Mouse (Mus musculus) forebrain, embryonic 16.5 days (tissue): ENCODE measurements around the gene Garnl3. TPM values are rescaled to one million over a fixed set of nuclear protein-coding genes. Genes with fewer than 3 reads are reported as not detected.

Experiments
- ATAC-seq: fragments of 200-750 bp; cut with Nextera tagmentation; 2 replicates; pipeline ENCODE4 v1.8.0; 2017; ENCODE audit warnings: mild to moderate bottlenecking, moderate library complexity
- H3K27ac ChIP-seq: fragments of 300-500 bp; sonication (generic); 2 replicates; pipeline ENCODE4 v1.5.1; 2014; ENCODE audit warnings: low read length, control low read depth
- H3K27me3 ChIP-seq: fragments of 300-500 bp; sonication (generic); replicated peaks from 2 replicates; pipeline ENCODE4 v1.6.1; 2014; ENCODE audit warnings: low read length; ENCODE audit not compliant: control insufficient read depth, insufficient read depth
- H3K36me3 ChIP-seq: fragments of 300-500 bp; sonication (generic); 2 replicates; pipeline ENCODE4 v1.6.1; 2014; ENCODE audit not compliant: control insufficient read depth, insufficient read depth
- H3K4me1 ChIP-seq: fragments of 300-500 bp; sonication (generic); replicated peaks from 2 replicates; pipeline ENCODE4 v1.6.1; 2014; ENCODE audit warnings: low read length; ENCODE audit not compliant: control insufficient read depth, insufficient read depth
- H3K4me2 ChIP-seq: fragments of 300-500 bp; sonication (generic); 2 replicates; pipeline ENCODE4 v1.6.1; 2014; ENCODE audit warnings: mild to moderate bottlenecking, low read length, control low read depth
- H3K4me3 ChIP-seq: fragments of 300-500 bp; sonication (generic); replicated peaks from 2 replicates; pipeline ENCODE4 v1.5.1; 2014; ENCODE audit warnings: mild to moderate bottlenecking, low read length, control low read depth
- H3K9ac ChIP-seq: fragments of 300-500 bp; sonication (generic); replicated peaks from 2 replicates; pipeline ENCODE4 v1.6.1; 2014; ENCODE audit warnings: low read depth, low read length, control low read depth
- H3K9me3 ChIP-seq: fragments of 300-500 bp; sonication (generic); 2 replicates; pipeline ENCODE4 v1.6.1; 2016; ENCODE audit warnings: low read length; ENCODE audit not compliant: control insufficient read depth
- WGBS: fragments of 180-500 bp; shearing (Covaris S2); extraction: QIAGEN DNeasy Blood & Tissue Kit; methylation state at CpG from one replicate; pipeline ENCODE4 v1.1.7; 2014; 5-methylcytosine and 5-hydroxymethylcytosine counted together
- polyA plus RNA-seq: library from polyadenylated mRNA; unstranded; fragments of >200 nt; fragmentation: Nextera tagmentation; extraction: Ambion mirVana; gene quantifications from 2 replicates; pipeline ENCODE4 v1.2.1, GENCODE M21; 2015

Garnl3 gene
- polyA plus RNA-seq, 1 experiment from 2014 or later = 34.5 TPM

GRCm38 (mm10) chr2:33077252-33077651 is 54.2 kb downstream of the Garnl3 start:
- ATAC-seq = no peak
- Histone ChIP-seq H3K36me3 (no peaks in the 10 kb centered on the region), H3K4me1 (no peaks in the 10 kb centered on the region), H3K27ac (no peak overlapping the region), H3K4me2 (no peak overlapping the region), H3K9ac (no peak overlapping the region), H3K27me3 (no peaks in the 10 kb centered on the region), H3K4me3 (no peak overlapping the region), H3K9me3 (no peaks in the 10 kb centered on the region)
- WGBS = 34% methylated on average over 3 of the region's 3 CpGs

- no peaks in the 10 kb centered on the region for H3K4me1 ChIP-seq
- H3K9ac ChIP-seq = no peak overlapping the region
- H3K27me3 ChIP-seq = no peaks in the 10 kb centered on the region
- H3K4me3 ChIP-seq = no peak overlapping the region
- WGBS = 58% methylated on average over 2 of the region's 2 CpGs
- H3K4me2 ChIP-seq = no peak overlapping the region
- no peak for ATAC-seq
- H3K9me3 ChIP-seq = no peaks in the 10 kb centered on the region
- H3K27ac ChIP-seq = no peak overlapping the region
- H3K36me3 ChIP-seq = no peaks in the 10 kb centered on the region
Measured at GRCm38 (mm10) chr2:33074931-33075330, 56.5 kb downstream of the Garnl3 start.

DNA sequence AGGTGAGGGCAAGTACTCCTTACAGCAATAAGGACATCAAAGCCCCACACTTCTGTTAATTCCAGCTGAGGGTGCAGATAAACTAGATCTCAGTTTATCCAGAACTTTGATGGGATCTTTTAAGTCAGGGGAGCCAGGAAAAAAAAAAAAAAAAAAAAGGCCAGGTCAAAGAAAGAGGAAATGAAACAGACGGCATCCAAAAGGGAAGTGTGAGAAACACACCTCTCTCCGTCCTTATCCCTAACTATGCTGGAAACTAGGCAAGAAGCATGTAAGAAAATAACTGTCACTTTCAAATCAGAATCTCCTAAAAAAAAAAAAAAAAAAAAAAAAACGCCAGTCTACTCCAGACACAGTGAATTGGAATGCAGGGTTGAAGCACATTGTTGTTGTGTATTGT is 57.3 kb downstream of the Garnl3 start:
- Histone ChIP-seq H3K4me1 (no peaks in the 10 kb centered on the region), H3K9me3 (no peaks in the 10 kb centered on the region), H3K4me3 (no peak overlapping the region), H3K9ac (no peak overlapping the region), H3K27me3 (no peaks in the 10 kb centered on the region), H3K36me3 (no peaks in the 10 kb centered on the region), H3K4me2 (no peak overlapping the region), H3K27ac (no peak overlapping the region)
- no peak for ATAC-seq
- WGBS = 82% methylated on average over 3 of the region's 3 CpGs

DNA sequence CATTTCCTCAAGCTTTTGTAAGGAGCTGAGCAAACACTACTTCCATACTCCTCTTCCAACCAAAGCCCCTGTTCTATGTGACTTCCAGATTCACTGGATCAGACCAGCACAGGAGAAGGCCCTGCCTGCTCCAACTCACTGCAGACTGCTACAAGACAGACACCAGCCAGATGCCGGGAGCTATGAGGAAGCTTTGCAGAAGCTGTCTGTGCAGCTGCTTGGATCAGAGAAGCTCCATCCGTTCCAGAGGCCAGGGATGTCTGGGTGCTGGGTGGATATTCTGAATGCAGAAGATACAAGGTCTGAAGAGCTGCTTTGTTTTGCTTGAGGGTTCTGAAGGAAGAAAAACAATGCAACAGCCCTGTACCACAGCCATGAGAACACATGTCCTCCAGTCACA is 59.1 kb downstream of the Garnl3 start:
- Histone ChIP-seq H3K36me3 (no peaks in the 10 kb centered on the region), H3K9me3 (no peaks in the 10 kb centered on the region), H3K9ac (no peak overlapping the region), H3K27me3 (no peaks in the 10 kb centered on the region), H3K4me3 (no peak overlapping the region), H3K4me2 (no peak overlapping the region), H3K4me1 (no peaks in the 10 kb centered on the region), H3K27ac (no peak overlapping the region)
- 76% methylated on average over 2 of the region's 2 CpGs for WGBS
- ATAC-seq = no peak

GRCm38 (mm10) chr2:33065610-33066009 is 65.8 kb downstream of the Garnl3 start:
- Histone ChIP-seq H3K9me3 (no peaks in the 10 kb centered on the region), H3K36me3 (no peaks in the 10 kb centered on the region), H3K9ac (no peak overlapping the region), H3K4me2 (no peak overlapping the region), H3K27me3 (no peaks in the 10 kb centered on the region), H3K27ac (no peak overlapping the region), H3K4me3 (no peak overlapping the region), H3K4me1 (no peaks in the 10 kb centered on the region)
- 76% methylated on average over 1 of the region's 1 CpGs for WGBS
- no peak for ATAC-seq

DNA sequence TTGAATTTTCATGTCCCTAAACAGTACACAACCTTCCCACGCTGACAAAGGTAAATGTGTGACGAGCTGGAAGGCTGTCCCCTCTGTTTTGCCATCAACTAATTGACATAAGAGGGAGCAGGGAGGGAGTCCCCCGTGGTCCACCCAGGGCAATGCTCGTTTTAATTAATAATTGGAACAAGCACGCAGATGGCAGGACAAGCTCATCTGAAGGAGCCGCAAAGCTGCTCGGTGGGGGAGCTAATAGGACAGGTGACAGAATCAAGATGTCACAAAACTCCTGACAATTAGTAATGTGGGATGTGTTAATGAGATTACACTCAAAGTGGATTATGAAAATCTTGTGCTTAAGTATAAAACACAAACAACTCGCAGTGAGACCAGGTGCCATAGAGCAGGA is 68.7 kb downstream of the Garnl3 start:
- WGBS = 22% methylated on average over 8 of the region's 8 CpGs
- Histone ChIP-seq H3K4me1 (no peaks in the 10 kb centered on the region), H3K4me2 (no peak overlapping the region), H3K9me3 (no peaks in the 10 kb centered on the region), H3K27ac (no peak overlapping the region), H3K9ac (no peak overlapping the region), H3K36me3 (no peaks in the 10 kb centered on the region), H3K27me3 (no peaks in the 10 kb centered on the region), H3K4me3 (no peak overlapping the region)
- ATAC-seq = no peak

- Histone ChIP-seq H3K36me3 (no peaks in the 10 kb centered on the region), H3K9me3 (no peaks in the 10 kb centered on the region), H3K9ac (no peak overlapping the region), H3K4me3 (no peak overlapping the region), H3K27ac (no peak overlapping the region), H3K27me3 (no peaks in the 10 kb centered on the region), H3K4me1 (0 out of 2 replicates have a peak, but pooled peaks cover 2% of the 10 kb centered on the region), H3K4me2 (no peak overlapping the region)
- no peak for ATAC-seq
- WGBS = 86% methylated on average over 5 of the region's 5 CpGs
Measured at GRCm38 (mm10) chr2:33058926-33059325, 72.5 kb downstream of the Garnl3 start.

GRCm38 (mm10) chr2:33057514-33057913 is 73.9 kb downstream of the Garnl3 start:
- H3K4me3 ChIP-seq = no peak overlapping the region
- H3K27ac ChIP-seq = no peak overlapping the region
- no peaks in the 10 kb centered on the region for H3K36me3 ChIP-seq
- WGBS = 86% methylated on average over 7 of the region's 7 CpGs
- ATAC-seq = no peak
- no peak overlapping the region for H3K4me2 ChIP-seq
- H3K27me3 ChIP-seq = no peaks in the 10 kb centered on the region
- H3K9me3 ChIP-seq = no peaks in the 10 kb centered on the region
- H3K4me1 ChIP-seq = 0 out of 2 replicates have a peak, but pooled peaks cover 2% of the 10 kb centered on the region
- H3K9ac ChIP-seq = no peak overlapping the region

DNA sequence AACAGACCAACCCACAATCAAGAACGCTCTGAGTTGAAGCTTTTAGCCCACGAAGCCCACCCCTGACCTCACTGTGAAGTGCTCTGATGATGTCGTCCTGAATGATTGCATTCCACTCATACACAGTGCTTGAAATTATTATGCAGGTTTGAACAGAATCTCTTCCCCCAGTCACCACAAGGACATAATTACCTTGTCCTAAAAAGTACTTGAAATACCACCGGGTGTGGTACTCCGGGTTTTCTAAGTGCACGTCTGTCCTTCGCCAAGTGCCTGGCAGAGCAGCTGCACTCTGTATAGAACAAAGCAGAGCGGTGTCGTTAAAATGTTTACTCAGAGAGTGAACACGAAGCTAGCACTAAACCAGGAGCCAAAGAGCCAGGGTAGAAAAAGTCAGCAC is 77.5 kb downstream of the Garnl3 start:
- Histone ChIP-seq H3K9me3 (no peaks in the 10 kb centered on the region), H3K9ac (no peak overlapping the region), H3K36me3 (no peaks in the 10 kb centered on the region), H3K27ac (no peak overlapping the region), H3K27me3 (no peaks in the 10 kb centered on the region), H3K4me3 (no peak overlapping the region), H3K4me1 (0 out of 2 replicates have a peak, but pooled peaks cover 2% of the 10 kb centered on the region), H3K4me2 (no peak overlapping the region)
- WGBS = 31% methylated on average over 10 of the region's 10 CpGs
- no peak for ATAC-seq

- H3K36me3 ChIP-seq = no peaks in the 10 kb centered on the region
- no peaks in the 10 kb centered on the region for H3K4me1 ChIP-seq
- H3K4me3 ChIP-seq = no peak overlapping the region
- WGBS = 73% methylated on average over 3 of the region's 3 CpGs
- no peak overlapping the region for H3K4me2 ChIP-seq
- no peak overlapping the region for H3K9ac ChIP-seq
- no peaks in the 10 kb centered on the region for H3K9me3 ChIP-seq
- H3K27me3 ChIP-seq = no peaks in the 10 kb centered on the region
- ATAC-seq = no peak
- H3K27ac ChIP-seq = no peak overlapping the region
Measured at GRCm38 (mm10) chr2:33047360-33047759, 84.1 kb downstream of the Garnl3 start.
